Mouse (Mus musculus) myocyte (in vitro differentiated cells): Measurements from ENCODE around the gene Insr. TPM values are rescaled to one million over a fixed set of nuclear protein-coding genes. Genes with fewer than 3 reads are reported as not detected.

ENCODE experiments used
- H3K27me3 ChIP-seq: one replicate; pipeline ENCODE4 v1.6.1; 2011; ENCODE audit not compliant: control insufficient read depth, insufficient read depth, insufficient read length
- H3K36me3 ChIP-seq: one replicate; pipeline ENCODE4 v1.6.1; 2011; ENCODE audit not compliant: control insufficient read depth, insufficient read depth
- H3K4me2 ChIP-seq: one replicate; pipeline ENCODE4 v1.6.1; 2011; ENCODE audit warnings: low read depth, control low read depth
- H3K4me3 ChIP-seq: one replicate; pipeline ENCODE4 v1.5.1; 2011; ENCODE audit warnings: mild to moderate bottlenecking, control low read depth, moderate library complexity
- H3K79me2 ChIP-seq: one replicate; pipeline ENCODE4 v1.6.1; 2011; ENCODE audit not compliant: control insufficient read depth, insufficient read depth
- H3ac ChIP-seq: one replicate; pipeline ENCODE4 v1.6.1; 2011; ENCODE audit not compliant: control insufficient read depth, insufficient read length
- CEBPB ChIP-seq: IDR thresholded peaks from 2 replicates; pipeline ENCODE4 v1.6.1; 2011; ENCODE audit warnings: mild to moderate bottlenecking, moderate library complexity; ENCODE audit not compliant: poor library complexity, insufficient read depth, severe bottlenecking
- E2F4 ChIP-seq: IDR thresholded peaks from one replicate; pipeline ENCODE4 v1.6.1; 2011; ENCODE audit warnings: mild to moderate bottlenecking, control low read depth, moderate library complexity; ENCODE audit not compliant: insufficient read depth
- MAX ChIP-seq: IDR thresholded peaks from one replicate; pipeline ENCODE4 v1.6.1; 2011; ENCODE audit warnings: low read depth, mild to moderate bottlenecking, control low read depth
- MYOD1 ChIP-seq, 3 experiments: IDR thresholded peaks; one replicate each; pipeline ENCODE4 v1.6.1; 2011; ENCODE audit warnings: control low read depth in 2 of 3, low read depth in 2 of 3, mild to moderate bottlenecking in 2 of 3, moderate library complexity in 1 of 3; ENCODE audit not compliant: insufficient read length in 2 of 3, control insufficient read depth in 1 of 3
- MYOG ChIP-seq, 3 experiments: IDR thresholded peaks; one replicate each; pipeline ENCODE4 v1.6.1; 2011; ENCODE audit warnings: control low read depth in 2 of 3, low read depth in 2 of 3, mild to moderate bottlenecking in 2 of 3; ENCODE audit not compliant: insufficient read length in 2 of 3, control insufficient read depth in 1 of 3, insufficient read depth in 1 of 3
- POLR2A ChIP-seq: IDR thresholded peaks from one replicate; pipeline ENCODE4 v1.6.1; 2011; ENCODE audit warnings: low read depth, mild to moderate bottlenecking, control low read depth, moderate library complexity; ENCODE audit not compliant: insufficient read length
- POLR2AphosphoS2 ChIP-seq: IDR thresholded peaks from one replicate; pipeline ENCODE4 v1.6.1; 2011; ENCODE audit warnings: low read depth, control low read depth; ENCODE audit not compliant: insufficient read length
- REST ChIP-seq: IDR thresholded peaks from one replicate; pipeline ENCODE4 v1.6.1; 2011; ENCODE audit warnings: mild to moderate bottlenecking, control low read depth, moderate library complexity; ENCODE audit not compliant: insufficient read depth, insufficient read length
- SRF ChIP-seq: IDR thresholded peaks from one replicate; pipeline ENCODE4 v1.6.1; 2011; ENCODE audit warnings: low read depth; ENCODE audit not compliant: control insufficient read depth, insufficient read length
- TCF12 ChIP-seq: IDR thresholded peaks from one replicate; pipeline ENCODE4 v1.6.1; 2011; ENCODE audit warnings: mild to moderate bottlenecking, control low read depth; ENCODE audit not compliant: poor library complexity, insufficient read depth, severe bottlenecking
- TCF3 ChIP-seq: IDR thresholded peaks from one replicate; pipeline ENCODE4 v1.6.1; 2011; ENCODE audit warnings: low read depth, control low read depth; ENCODE audit not compliant: insufficient read length
- USF1 ChIP-seq: IDR thresholded peaks from one replicate; pipeline ENCODE4 v1.6.1; 2011; ENCODE audit warnings: low read depth, mild to moderate bottlenecking, control low read depth, moderate library complexity
- polyA plus RNA-seq: library from polyadenylated mRNA; unstranded; fragments of >200 nt; fragmentation: generic; extraction: Trizol; gene quantifications from one replicate; pipeline ENCODE4 v1.2.1, GENCODE M21; 2012; ENCODE audit warnings: missing spikeins

The Insr gene
- polyA plus RNA-seq, 1 experiment = 4.6 TPM

- no peaks in the 10 kb centered on the region for H3K36me3 ChIP-seq
- H3ac ChIP-seq = no peak overlapping the region
- no peaks in the 10 kb centered on the region for H3K27me3 ChIP-seq
- H3K4me3 ChIP-seq = no peak overlapping the region
- H3K79me2 ChIP-seq = peaks cover 26% of the 10 kb centered on the region
- no peak for TF ChIP-seq E2F4
- H3K4me2 ChIP-seq = no peak overlapping the region
These were observed 2.2 kb downstream of the Insr start for GRCm38 (mm10) chr8:3277266-3277665.

GRCm38 (mm10) chr8:3276009-3276408 is 3.4 kb downstream of the Insr start:
- Histone ChIP-seq H3K36me3 (no peaks in the 10 kb centered on the region), H3K27me3 (no peaks in the 10 kb centered on the region), H3K79me2 (peaks cover 26% of the 10 kb centered on the region), H3K4me2 (no peak overlapping the region), H3K4me3 (no peak overlapping the region), H3ac (no peak overlapping the region)
- TF ChIP-seq MYOG (IDR thresholded peaks at IDR 0.05; ENCODE audit: control insufficient read depth in 1 of 3, insufficient read depth in 1 of 3, insufficient read length in 2 of 3, low read depth in 2 of 3) (no peak), USF1 (no peak), MYOD1 (IDR thresholded peaks at IDR 0.05; ENCODE audit: control insufficient read depth in 1 of 3, insufficient read length in 2 of 3, low read depth in 2 of 3) (no peak), SRF (no peak), MAX (no peak), TCF12 (no peak)

GRCm38 (mm10) chr8:3275189-3275588 is 4.2 kb downstream of the Insr start:
- Histone ChIP-seq H3K36me3 (no peaks in the 10 kb centered on the region), H3ac (no peak overlapping the region), H3K4me2 (no peak overlapping the region), H3K27me3 (no peaks in the 10 kb centered on the region), H3K79me2 (peaks cover 26% of the 10 kb centered on the region), H3K4me3 (no peak overlapping the region)
- no peak for TF ChIP-seq SRF
- no peak for TF ChIP-seq USF1
- no peak for TF ChIP-seq POLR2AphosphoS2

GRCm38 (mm10) chr8:3273799-3274198 is 5.6 kb downstream of the Insr start:
- Histone ChIP-seq H3K79me2 (peaks cover 23% of the 10 kb centered on the region), H3K27me3 (no peaks in the 10 kb centered on the region), H3ac (no peak overlapping the region), H3K4me3 (no peak overlapping the region), H3K36me3 (no peaks in the 10 kb centered on the region), H3K4me2 (no peak overlapping the region)
- TF ChIP-seq POLR2A = no peak
- TF ChIP-seq SRF = no peak
- TF ChIP-seq TCF12 = no peak
- no peak for TF ChIP-seq REST
- no peak for TF ChIP-seq MYOG (IDR thresholded peaks at IDR 0.05; ENCODE audit: control insufficient read depth in 1 of 3, insufficient read depth in 1 of 3, insufficient read length in 2 of 3, low read depth in 2 of 3)
- no peak for TF ChIP-seq MYOD1 (IDR thresholded peaks at IDR 0.05; ENCODE audit: control insufficient read depth in 1 of 3, insufficient read length in 2 of 3, low read depth in 2 of 3)
- TF ChIP-seq CEBPB = no peak
- no peak for TF ChIP-seq POLR2AphosphoS2
- TF ChIP-seq TCF3 = no peak
- no peak for TF ChIP-seq MAX
- TF ChIP-seq E2F4 = no peak
- no peak for TF ChIP-seq USF1

- H3K4me2 ChIP-seq = no peak overlapping the region
- no peaks in the 10 kb centered on the region for H3K79me2 ChIP-seq
- H3K27me3 ChIP-seq = no peaks in the 10 kb centered on the region
- H3K36me3 ChIP-seq = no peaks in the 10 kb centered on the region
- no peak overlapping the region for H3ac ChIP-seq
- no peak for TF ChIP-seq MAX
- no peak for TF ChIP-seq MYOG (IDR thresholded peaks at IDR 0.05; ENCODE audit: control insufficient read depth in 1 of 3, insufficient read depth in 1 of 3, insufficient read length in 2 of 3, low read depth in 2 of 3)
- TF ChIP-seq TCF12 = no peak
- TF ChIP-seq USF1 = no peak
- no peak for TF ChIP-seq CEBPB
- no peak for TF ChIP-seq SRF
- no peak for TF ChIP-seq POLR2A
- TF ChIP-seq MYOD1 (IDR thresholded peaks at IDR 0.05; ENCODE audit: control insufficient read depth in 1 of 3, insufficient read length in 2 of 3, low read depth in 2 of 3) = no peak
- TF ChIP-seq REST = no peak
- no peak for TF ChIP-seq E2F4
- TF ChIP-seq POLR2AphosphoS2 = no peak
- no peak for TF ChIP-seq TCF3
- no peak overlapping the region for H3K4me3 ChIP-seq
These were observed 12.0 kb downstream of the Insr start for GRCm38 (mm10) chr8:3267449-3267761.
